Comparison of ENCODE assay signal across 8 mouse cellular contexts in genomic region chr16:25407204-25407886, GRCm38 (mm10).
A peak's percentile ranks its signal among the peaks of the same experiment; 100 is the strongest.
DNase-seq lines count a peak whose midpoint lies in the region; ATAC-seq lines count a peak whose summit lies in the region.

No protein-coding gene starts in this region.

- peaks cover 12% of the 10 kb centered on the region for H3K4me1 ChIP-seq in kidney, embryonic 15.5 days
- H3K4me1 ChIP-seq in forebrain, embryonic 11.5 days (replicated peaks; ENCODE audit: control insufficient read depth, insufficient read depth, low read length), result 0 out of 2 replicates have a peak, but pooled peaks cover 4% of the 10 kb centered on the region
- H3K4me1 ChIP-seq in limb, embryonic 13.5 days, result peaks cover 14% of the 10 kb centered on the region
- H3K4me1 ChIP-seq in neural tube, embryonic 15.5 days, result peaks cover 14% of the 10 kb centered on the region

- 19% methylated on average over 8 of the region's 8 CpGs for WGBS in kidney, embryonic 15.5 days
- WGBS in forebrain, embryonic 11.5 days, result 34% methylated on average over 8 of the region's 8 CpGs
- 17% methylated on average over 8 of the region's 8 CpGs for WGBS in limb, embryonic 13.5 days
- 10% methylated on average over 8 of the region's 8 CpGs for WGBS in neural tube, embryonic 15.5 days

- H3K36me3 ChIP-seq in kidney, embryonic 15.5 days, result no peaks in the 10 kb centered on the region
- H3K36me3 ChIP-seq in forebrain, embryonic 11.5 days (ENCODE audit: control insufficient read depth, insufficient read depth, low read length), result no peaks in the 10 kb centered on the region
- H3K36me3 ChIP-seq in limb, embryonic 13.5 days, result no peaks in the 10 kb centered on the region
- no peaks in the 10 kb centered on the region for H3K36me3 ChIP-seq in neural tube, embryonic 15.5 days

- no peaks in the 10 kb centered on the region for H3K27me3 ChIP-seq in kidney, embryonic 15.5 days
- no peaks in the 10 kb centered on the region for H3K27me3 ChIP-seq in forebrain, embryonic 11.5 days (ENCODE audit: control insufficient read depth, insufficient read depth, low read length)
- no peaks in the 10 kb centered on the region for H3K27me3 ChIP-seq in limb, embryonic 13.5 days
- no peaks in the 10 kb centered on the region for H3K27me3 ChIP-seq in neural tube, embryonic 15.5 days (replicated peaks)

- H3K4me3 ChIP-seq in kidney, embryonic 15.5 days (replicated peaks), result no peak overlapping the region
- H3K4me3 ChIP-seq in forebrain, embryonic 11.5 days (ENCODE audit: low read depth, low read length), result no peak overlapping the region
- H3K4me3 ChIP-seq in limb, embryonic 13.5 days, result no peak overlapping the region
- no peak overlapping the region for H3K4me3 ChIP-seq in neural tube, embryonic 15.5 days (replicated peaks)

- no peak for DNase-seq in kidney, postnatal 14 days
- no peak for DNase-seq in forebrain, embryonic 11.5 days (ENCODE audit: low spot score)
- no peak for DNase-seq in left cerebral cortex, adult 18-20 months (ENCODE audit: low spot score in 2 of 2)
- no peak for DNase-seq in cerebellum, postnatal 25 days

- H3K27ac ChIP-seq in kidney, embryonic 15.5 days, result peak overlapping the region; percentile 19
- H3K27ac ChIP-seq in forebrain, embryonic 11.5 days (ENCODE audit: low read depth, low read length), result no peak overlapping the region
- peak overlapping the region; percentile 39; the same call in 1 of the 2 replicates for H3K27ac ChIP-seq in limb, embryonic 13.5 days
- H3K27ac ChIP-seq in neural tube, embryonic 15.5 days (replicated peaks), result peak overlapping the region; percentile 58

- ATAC-seq in kidney, embryonic 15.5 days (replicated peaks; ENCODE audit: low FRiP score), result peak; percentile 69
- 0 out of 2 replicates have a peak, but pooled peaks have one; percentile 55 for ATAC-seq in forebrain, embryonic 11.5 days (replicated peaks; ENCODE audit: low FRiP score)
- ATAC-seq in limb, embryonic 13.5 days (ENCODE audit: low FRiP score, low read depth), result peak; percentile 89
- peak; percentile 79 for ATAC-seq in neural tube, embryonic 15.5 days (ENCODE audit: low FRiP score)
- no peak for ATAC-seq in megakaryocyte-erythroid progenitor cell, adult 5-6 weeks (replicated peaks; ENCODE audit: low FRiP score, low TSS enrichment, poor library complexity, severe bottlenecking)

- no peak overlapping the region for H3K9ac ChIP-seq in kidney, embryonic 15.5 days
- H3K9ac ChIP-seq in forebrain, embryonic 11.5 days (ENCODE audit: low read length), result no peak overlapping the region
- no peak overlapping the region for H3K9ac ChIP-seq in limb, embryonic 13.5 days
- H3K9ac ChIP-seq in neural tube, embryonic 15.5 days (replicated peaks), result no peak overlapping the region

- peak overlapping the region; percentile 4; the same call in 1 of the 2 replicates for H3K4me2 ChIP-seq in kidney, embryonic 15.5 days
- no peak overlapping the region for H3K4me2 ChIP-seq in forebrain, embryonic 11.5 days (ENCODE audit: low read depth, low read length, severe bottlenecking)
- H3K4me2 ChIP-seq in limb, embryonic 13.5 days (replicated peaks), result peak overlapping the region; percentile 33
- H3K4me2 ChIP-seq in neural tube, embryonic 15.5 days, result peak overlapping the region; percentile 30

- H3K9me3 ChIP-seq in kidney, embryonic 15.5 days (replicated peaks), result no peaks in the 10 kb centered on the region
- no peaks in the 10 kb centered on the region for H3K9me3 ChIP-seq in forebrain, embryonic 11.5 days (ENCODE audit: control insufficient read depth, low read length)
- H3K9me3 ChIP-seq in limb, embryonic 13.5 days, result no peaks in the 10 kb centered on the region
- no peaks in the 10 kb centered on the region for H3K9me3 ChIP-seq in neural tube, embryonic 15.5 days (replicated peaks)
